Mouse (Mus musculus) midbrain, embryonic 14.5 days (tissue): ENCODE data around the gene Immp1l. TPM values are rescaled to one million over a fixed set of nuclear protein-coding genes. Genes with fewer than 3 reads are reported as not detected.
A peak's percentile ranks its signal among the peaks of the same experiment; 100 is the strongest.

Experiments used
- ATAC-seq: fragments of 200-750 bp; cut with Nextera tagmentation; 2 replicates; pipeline ENCODE4 v1.8.0; 2017; ENCODE audit warnings: moderate number of reproducible peaks, moderate library complexity; ENCODE audit not compliant: low FRiP score, low TSS enrichment
- DNase-seq: peaks from one replicate; pipeline ENCODE4 v3.0.0-alpha.2; 2015
- H3K27ac ChIP-seq: fragments of 300-500 bp; sonication (generic); replicated peaks from 2 replicates; pipeline ENCODE4 v1.5.1; 2014; ENCODE audit warnings: mild to moderate bottlenecking, low read depth, low read length, moderate library complexity
- H3K27me3 ChIP-seq: fragments of 300-500 bp; sonication (generic); 2 replicates; pipeline ENCODE4 v1.6.1; 2014; ENCODE audit warnings: low read length, control low read depth, mixed read lengths; ENCODE audit not compliant: control insufficient read depth, insufficient read depth
- H3K36me3 ChIP-seq: fragments of 300-500 bp; sonication (generic); 2 replicates; pipeline ENCODE4 v1.6.1; 2014; ENCODE audit warnings: low read length, control low read depth; ENCODE audit not compliant: control insufficient read depth, insufficient read depth
- H3K4me1 ChIP-seq: fragments of 300-500 bp; sonication (generic); 2 replicates; pipeline ENCODE4 v1.6.1; 2014; ENCODE audit warnings: mild to moderate bottlenecking, antibody characterized with exemption, low read length, control low read depth; ENCODE audit not compliant: control insufficient read depth, insufficient read depth
- H3K4me2 ChIP-seq: fragments of 300-500 bp; sonication (generic); 2 replicates; pipeline ENCODE4 v1.6.1; 2014; ENCODE audit warnings: mild to moderate bottlenecking, low read length, moderate library complexity
- H3K4me3 ChIP-seq: fragments of 300-500 bp; sonication (generic); replicated peaks from 2 replicates; pipeline ENCODE4 v1.5.1; 2014; ENCODE audit warnings: low read depth, low read length
- H3K9ac ChIP-seq: fragments of 300-500 bp; sonication (generic); replicated peaks from 2 replicates; pipeline ENCODE4 v1.6.1; 2014; ENCODE audit warnings: mild to moderate bottlenecking, low read length, moderate library complexity
- H3K9me3 ChIP-seq: fragments of 300-500 bp; sonication (generic); 2 replicates; pipeline ENCODE4 v1.6.1; 2016; ENCODE audit warnings: low read length, control low read depth, mixed read lengths; ENCODE audit not compliant: control insufficient read depth
- WGBS: fragments of 180-500 bp; shearing (Covaris S2); extraction: QIAGEN DNeasy Blood & Tissue Kit; methylation state at CpG from one replicate; pipeline ENCODE4 v1.1.7; 2014; 5-methylcytosine and 5-hydroxymethylcytosine counted together
- polyA plus RNA-seq: library from polyadenylated mRNA; unstranded; fragments of >200 nt; fragmentation: Nextera tagmentation; extraction: Ambion mirVana; gene quantifications from 2 replicates; pipeline ENCODE4 v1.2.1, GENCODE M21; 2014

The Immp1l gene
- polyA plus RNA-seq, 1 experiment from 2014 or later, result 102 TPM

GRCm38 (mm10) chr2:105916671-105917070 lies 12.2 kb downstream of the Immp1l start:
- Histone ChIP-seq H3K4me2 (no peak overlapping the region), H3K27me3 (peaks cover 3% of the 10 kb centered on the region; the same call in 1 of the 2 replicates), H3K9me3 (no peaks in the 10 kb centered on the region), H3K36me3 (no peaks in the 10 kb centered on the region), H3K4me1 (peaks cover 7% of the 10 kb centered on the region), H3K9ac (no peak overlapping the region), H3K27ac (no peak overlapping the region), H3K4me3 (no peak overlapping the region)
- ATAC-seq, result no peak
- DNase-seq, result no peak
- WGBS, result 94% methylated on average over 1 of the region's 1 CpGs

DNA sequence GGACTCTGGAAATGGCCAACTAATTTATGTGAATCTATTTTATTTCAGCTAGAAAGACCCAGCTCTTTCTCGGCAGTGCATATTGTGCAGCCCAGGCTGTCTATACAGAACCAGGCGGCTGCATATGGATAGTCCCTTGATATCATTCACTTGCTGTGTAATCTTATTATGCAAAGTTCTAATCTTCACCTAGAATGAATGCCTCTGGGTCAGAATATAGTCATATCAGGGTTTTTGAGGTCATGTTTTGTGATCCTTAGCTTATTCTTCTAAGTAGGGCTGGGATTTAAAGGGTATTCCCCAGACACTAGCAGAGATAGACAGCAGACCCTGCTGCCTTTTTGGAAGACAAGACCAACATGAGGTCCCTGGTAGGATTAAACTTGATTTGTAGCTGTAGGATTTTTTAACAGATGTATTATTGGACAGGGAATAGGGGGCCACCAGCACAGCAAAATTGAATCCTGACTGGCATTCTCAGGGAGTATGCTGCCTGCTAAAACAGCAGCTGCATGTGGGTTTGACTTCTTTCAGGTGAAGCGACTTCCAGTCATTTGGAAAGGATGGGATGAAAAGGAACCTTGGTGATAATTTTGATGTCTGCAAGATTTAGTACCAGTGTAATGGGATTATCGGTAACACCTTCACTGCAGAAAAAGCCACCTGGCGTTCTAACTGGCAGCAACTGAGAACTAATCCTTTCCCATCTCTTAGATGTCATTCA lies 13.3 kb downstream of the Immp1l start:
- Histone ChIP-seq H3K36me3 (no peaks in the 10 kb centered on the region), H3K4me3 (no peak overlapping the region), H3K4me2 (no peak overlapping the region), H3K9ac (no peak overlapping the region), H3K27me3 (peaks cover 3% of the 10 kb centered on the region; the same call in 1 of the 2 replicates), H3K4me1 (peaks cover 7% of the 10 kb centered on the region), H3K9me3 (no peaks in the 10 kb centered on the region), H3K27ac (0 out of 2 replicates have a peak overlapping the region, but pooled peaks have one; percentile 14)
- ATAC-seq, result peak; percentile 80; the same call in 1 of the 2 replicates
- 22% methylated on average over 5 of the region's 5 CpGs for WGBS
- peak; percentile 60 for DNase-seq

- no peaks in the 10 kb centered on the region for H3K27me3 ChIP-seq
- no peaks in the 10 kb centered on the region for H3K4me1 ChIP-seq
- DNase-seq, result no peak
- H3K9me3 ChIP-seq, result no peaks in the 10 kb centered on the region
- H3K27ac ChIP-seq, result no peak overlapping the region
- no peak overlapping the region for H3K9ac ChIP-seq
- no peak for ATAC-seq
- no peaks in the 10 kb centered on the region for H3K36me3 ChIP-seq
- no peak overlapping the region for H3K4me3 ChIP-seq
- WGBS, result 89% methylated on average over 2 of the region's 2 CpGs
- no peak overlapping the region for H3K4me2 ChIP-seq
Observed at GRCm38 (mm10) chr2:105950131-105950530, 45.7 kb downstream of the Immp1l start.

GRCm38 (mm10) chr2:105951350-105951940 lies 47.0 kb downstream of the Immp1l start:
- H3K27ac ChIP-seq, result no peak overlapping the region
- H3K27me3 ChIP-seq, result no peaks in the 10 kb centered on the region
- H3K36me3 ChIP-seq, result no peaks in the 10 kb centered on the region
- H3K4me3 ChIP-seq, result no peak overlapping the region
- 95% methylated on average over 1 of the region's 1 CpGs for WGBS
- H3K9me3 ChIP-seq, result no peaks in the 10 kb centered on the region
- H3K4me1 ChIP-seq, result no peaks in the 10 kb centered on the region
- H3K9ac ChIP-seq, result no peak overlapping the region
- ATAC-seq, result no peak
- no peak overlapping the region for H3K4me2 ChIP-seq
- no peak for DNase-seq

DNA sequence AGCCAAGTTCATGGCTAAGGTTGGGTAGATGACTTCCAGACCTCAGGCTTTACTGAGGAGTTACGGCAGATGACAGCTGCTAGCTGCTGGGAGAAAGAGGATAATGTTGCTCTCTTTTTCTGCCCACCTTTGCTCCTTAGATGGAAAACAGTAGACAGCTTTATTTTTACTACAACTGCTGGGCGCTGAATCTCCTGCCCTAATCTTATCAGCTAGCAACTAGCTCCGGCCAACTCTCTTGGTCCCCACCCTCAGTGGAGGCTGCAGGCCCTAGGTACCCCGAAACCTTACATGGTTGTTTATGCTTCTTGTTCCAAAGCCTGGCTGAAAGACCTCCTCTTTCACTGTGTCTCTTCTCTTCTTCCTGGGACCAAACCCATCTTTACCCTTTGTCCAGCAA lies 49.4 kb downstream of the Immp1l start:
- no peak overlapping the region for H3K4me3 ChIP-seq
- no peak overlapping the region for H3K27ac ChIP-seq
- ATAC-seq, result no peak
- no peaks in the 10 kb centered on the region for H3K4me1 ChIP-seq
- no peak overlapping the region for H3K4me2 ChIP-seq
- no peaks in the 10 kb centered on the region for H3K27me3 ChIP-seq
- no peak for DNase-seq
- no peak overlapping the region for H3K9ac ChIP-seq
- 91% methylated on average over 4 of the region's 4 CpGs for WGBS
- H3K9me3 ChIP-seq, result no peaks in the 10 kb centered on the region
- H3K36me3 ChIP-seq, result no peaks in the 10 kb centered on the region

DNA sequence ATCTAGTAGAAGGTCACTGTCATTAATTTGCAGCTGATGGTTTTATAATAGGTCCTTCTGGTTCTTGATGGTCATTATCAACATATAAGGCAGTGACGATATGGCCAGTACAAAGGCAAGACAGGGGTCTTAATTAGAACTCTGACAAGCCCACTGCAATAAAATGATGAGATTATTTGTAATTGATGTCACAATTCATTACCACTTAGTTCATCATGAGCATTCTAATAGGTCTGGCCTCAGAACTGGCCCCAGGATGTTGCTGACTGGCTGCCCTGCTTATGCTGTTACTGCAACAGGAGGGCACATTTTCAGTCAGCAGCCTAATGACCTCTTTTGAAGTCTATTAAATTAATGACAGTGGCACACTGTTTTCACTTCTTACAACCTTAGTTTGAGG lies 59.0 kb downstream of the Immp1l start:
- H3K4me1 ChIP-seq, result no peaks in the 10 kb centered on the region
- H3K27ac ChIP-seq, result no peak overlapping the region
- no peaks in the 10 kb centered on the region for H3K27me3 ChIP-seq
- H3K4me3 ChIP-seq, result no peak overlapping the region
- 76% methylated on average over 1 of the region's 1 CpGs for WGBS
- H3K36me3 ChIP-seq, result 0 out of 2 replicates have a peak, but pooled peaks cover 9% of the 10 kb centered on the region
- no peak overlapping the region for H3K4me2 ChIP-seq
- DNase-seq (no peak), ATAC-seq (no peak)
- no peak overlapping the region for H3K9ac ChIP-seq
- no peaks in the 10 kb centered on the region for H3K9me3 ChIP-seq

GRCm38 (mm10) chr2:105973941-105974340 lies 69.5 kb downstream of the Immp1l start:
- no peaks in the 10 kb centered on the region for H3K4me1 ChIP-seq
- no peak for ATAC-seq
- no peaks in the 10 kb centered on the region for H3K36me3 ChIP-seq
- 0% methylated on average over 2 of the region's 2 CpGs for WGBS
- H3K9ac ChIP-seq, result no peak overlapping the region
- no peak for DNase-seq
- H3K27ac ChIP-seq, result no peak overlapping the region
- no peaks in the 10 kb centered on the region for H3K9me3 ChIP-seq
- H3K4me3 ChIP-seq, result no peak overlapping the region
- H3K4me2 ChIP-seq, result no peak overlapping the region
- no peaks in the 10 kb centered on the region for H3K27me3 ChIP-seq

DNA sequence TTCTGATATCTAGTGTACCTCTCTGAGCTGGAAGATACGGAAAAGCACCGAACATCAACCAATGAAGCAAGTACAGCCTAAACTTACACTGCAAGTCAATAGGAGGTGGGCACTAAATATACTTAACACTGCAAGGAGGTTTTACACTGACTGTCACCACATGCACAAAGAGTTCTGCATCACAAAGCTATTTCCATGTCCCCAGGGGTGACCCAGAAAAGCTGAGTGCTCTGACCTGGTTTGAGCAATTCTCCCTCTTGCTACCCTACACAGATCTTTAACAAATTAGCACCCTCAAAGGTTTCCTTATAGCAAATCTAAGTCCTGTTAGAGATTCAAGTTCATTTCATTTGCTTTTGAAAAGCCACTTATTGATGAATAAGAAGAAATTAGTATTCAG lies 73.6 kb downstream of the Immp1l start:
- no peaks in the 10 kb centered on the region for H3K4me1 ChIP-seq
- 0 out of 2 replicates have a peak, but pooled peaks cover 5% of the 10 kb centered on the region for H3K36me3 ChIP-seq
- DNase-seq (no peak), ATAC-seq (no peak)
- no peak overlapping the region for H3K4me3 ChIP-seq
- 95% methylated on average over 2 of the region's 2 CpGs for WGBS
- H3K9ac ChIP-seq, result no peak overlapping the region
- no peaks in the 10 kb centered on the region for H3K27me3 ChIP-seq
- no peaks in the 10 kb centered on the region for H3K9me3 ChIP-seq
- H3K27ac ChIP-seq, result no peak overlapping the region
- H3K4me2 ChIP-seq, result no peak overlapping the region

DNA sequence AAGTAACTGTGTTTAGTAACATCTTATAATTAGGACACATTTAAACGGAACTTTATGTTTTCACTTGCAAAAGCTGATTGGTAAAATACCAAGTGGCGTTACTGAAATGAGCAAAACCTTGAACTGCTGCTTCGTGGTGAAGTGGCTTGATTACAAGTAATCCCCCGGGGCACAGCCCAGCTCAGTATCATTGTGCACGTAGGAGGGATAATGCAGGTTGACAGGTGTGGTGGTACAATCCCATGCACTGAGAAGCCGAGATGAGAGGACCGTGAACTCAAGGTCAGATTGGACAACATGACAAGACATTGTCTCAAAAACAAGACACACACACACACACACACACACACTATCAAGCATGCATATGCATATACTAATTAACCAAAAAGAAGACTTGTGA lies 80.8 kb downstream of the Immp1l start:
- Histone ChIP-seq H3K4me2 (no peak overlapping the region), H3K27ac (no peak overlapping the region), H3K9ac (no peak overlapping the region), H3K36me3 (0 out of 2 replicates have a peak, but pooled peaks cover 2% of the 10 kb centered on the region), H3K9me3 (0 out of 2 replicates have a peak, but pooled peaks cover 2% of the 10 kb centered on the region), H3K27me3 (no peaks in the 10 kb centered on the region), H3K4me1 (0 out of 2 replicates have a peak, but pooled peaks cover 3% of the 10 kb centered on the region), H3K4me3 (no peak overlapping the region)
- no peak for DNase-seq
- 63% methylated on average over 7 of the region's 7 CpGs for WGBS
- no peak for ATAC-seq
